Mouse (Mus musculus) hindbrain, embryonic 11.5 days (tissue): Measurements from ENCODE around the gene Ppfibp1. TPM values are rescaled to one million over a fixed set of nuclear protein-coding genes. Genes with fewer than 3 reads are reported as not detected.

Source experiments
- ATAC-seq: fragments of 200-750 bp; cut with Nextera tagmentation; 2 replicates; pipeline ENCODE4 v1.8.0; 2017; ENCODE audit warnings: mild to moderate bottlenecking, moderate TSS enrichment, moderate library complexity; ENCODE audit not compliant: low FRiP score
- DNase-seq: peaks from one replicate; pipeline ENCODE4 v3.0.0-alpha.2; 2015; ENCODE audit warnings: low spot score
- H3K27ac ChIP-seq: fragments of 300-500 bp; sonication (generic); 2 replicates; pipeline ENCODE4 v1.5.1; 2014; ENCODE audit warnings: mild to moderate bottlenecking, low read depth, low read length
- H3K27me3 ChIP-seq: fragments of 300-500 bp; sonication (generic); 2 replicates; pipeline ENCODE4 v1.6.1; 2014; ENCODE audit warnings: mild to moderate bottlenecking, low read length, moderate library complexity, mixed read lengths; ENCODE audit not compliant: control insufficient read depth, insufficient read depth
- H3K36me3 ChIP-seq: fragments of 300-500 bp; sonication (generic); 2 replicates; pipeline ENCODE4 v1.6.1; 2014; ENCODE audit warnings: mild to moderate bottlenecking, low read length, moderate library complexity, mixed read lengths; ENCODE audit not compliant: control insufficient read depth, insufficient read depth
- H3K4me1 ChIP-seq: fragments of 300-500 bp; sonication (generic); replicated peaks from 2 replicates; pipeline ENCODE4 v1.6.1; 2014; ENCODE audit warnings: low read length, mixed read lengths; ENCODE audit not compliant: control insufficient read depth, insufficient read depth
- H3K4me2 ChIP-seq: fragments of 300-500 bp; sonication (generic); replicated peaks from 2 replicates; pipeline ENCODE4 v1.6.1; 2014; ENCODE audit warnings: mild to moderate bottlenecking, low read depth, low read length
- H3K4me3 ChIP-seq: fragments of 300-500 bp; sonication (generic); 2 replicates; pipeline ENCODE4 v1.5.1; 2014; ENCODE audit warnings: low read depth, low read length
- H3K9ac ChIP-seq: fragments of 300-500 bp; sonication (generic); 2 replicates; pipeline ENCODE4 v1.6.1; 2014; ENCODE audit warnings: low read depth, low read length
- H3K9me3 ChIP-seq: fragments of 300-500 bp; sonication (generic); 2 replicates; pipeline ENCODE4 v1.6.1; 2016; ENCODE audit warnings: low read length; ENCODE audit not compliant: control insufficient read depth
- WGBS: fragments of 180-500 bp; shearing (Covaris S2); extraction: QIAGEN DNeasy Blood & Tissue Kit; methylation state at CpG from one replicate; pipeline ENCODE4 v1.1.7; 2014; 5-methylcytosine and 5-hydroxymethylcytosine counted together
- polyA plus RNA-seq: library from polyadenylated mRNA; unstranded; fragments of >200 nt; fragmentation: Nextera tagmentation; extraction: Ambion mirVana; gene quantifications from 2 replicates; pipeline ENCODE4 v1.2.1, GENCODE M21; 2014

The Ppfibp1 gene
- polyA plus RNA-seq, 1 experiment from 2014 or later: 36.1 TPM

DNA sequence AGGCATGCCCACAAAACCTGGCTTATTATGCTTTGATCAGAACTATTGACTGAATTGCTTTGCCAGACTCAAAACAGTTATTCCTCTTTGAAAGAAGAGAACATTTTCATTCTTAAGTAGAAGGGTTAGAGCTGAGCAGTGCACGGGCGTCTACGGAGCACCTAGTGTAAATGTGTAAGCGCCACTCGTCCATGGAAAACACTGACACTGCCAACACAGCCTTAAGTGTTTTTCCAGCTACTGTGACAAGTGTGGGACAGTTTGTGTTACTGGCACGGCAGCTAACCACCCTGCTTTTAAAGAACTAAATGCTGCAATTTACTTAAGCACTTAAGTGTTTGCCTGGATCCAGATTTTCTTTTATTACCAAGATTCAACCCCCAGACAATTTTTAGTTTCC, 123.7 kb downstream of the Ppfibp1 start:
- no peak overlapping the region for H3K9ac ChIP-seq
- H3K9me3 ChIP-seq: no peaks in the 10 kb centered on the region
- H3K4me3 ChIP-seq: no peak overlapping the region
- H3K27ac ChIP-seq: no peak overlapping the region
- 81% methylated on average over 6 of the region's 6 CpGs for WGBS
- DNase-seq (no peak), ATAC-seq (no peak)
- H3K36me3 ChIP-seq: no peaks in the 10 kb centered on the region
- H3K4me2 ChIP-seq: no peak overlapping the region
- H3K27me3 ChIP-seq: no peaks in the 10 kb centered on the region
- H3K4me1 ChIP-seq: no peaks in the 10 kb centered on the region

DNA sequence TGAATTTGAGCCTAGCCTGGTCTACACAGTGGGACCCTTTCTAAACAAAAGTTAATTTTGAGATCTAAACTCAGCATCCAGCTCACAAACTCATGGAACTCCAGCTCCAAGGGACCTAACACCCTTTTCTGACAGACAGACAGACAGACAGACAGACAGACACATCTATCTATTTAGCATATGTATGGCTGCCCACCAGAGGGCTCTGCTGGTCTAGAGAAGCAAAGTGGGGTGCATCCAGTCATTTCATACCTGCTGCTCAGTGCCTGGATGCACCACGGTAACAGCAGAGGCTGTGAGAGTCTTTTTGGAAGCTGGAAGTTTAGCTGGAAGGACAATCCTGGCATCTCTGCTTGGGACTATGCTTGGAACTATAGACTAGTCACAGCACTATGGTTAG, 125.3 kb downstream of the Ppfibp1 start:
- no peaks in the 10 kb centered on the region for H3K27me3 ChIP-seq
- H3K9me3 ChIP-seq: no peaks in the 10 kb centered on the region
- H3K4me2 ChIP-seq: no peak overlapping the region
- H3K4me1 ChIP-seq: no peaks in the 10 kb centered on the region
- no peak overlapping the region for H3K4me3 ChIP-seq
- no peak for DNase-seq
- no peaks in the 10 kb centered on the region for H3K36me3 ChIP-seq
- no peak overlapping the region for H3K27ac ChIP-seq
- no peak for ATAC-seq
- H3K9ac ChIP-seq: no peak overlapping the region
- WGBS: 86% methylated on average over 1 of the region's 1 CpGs

DNA sequence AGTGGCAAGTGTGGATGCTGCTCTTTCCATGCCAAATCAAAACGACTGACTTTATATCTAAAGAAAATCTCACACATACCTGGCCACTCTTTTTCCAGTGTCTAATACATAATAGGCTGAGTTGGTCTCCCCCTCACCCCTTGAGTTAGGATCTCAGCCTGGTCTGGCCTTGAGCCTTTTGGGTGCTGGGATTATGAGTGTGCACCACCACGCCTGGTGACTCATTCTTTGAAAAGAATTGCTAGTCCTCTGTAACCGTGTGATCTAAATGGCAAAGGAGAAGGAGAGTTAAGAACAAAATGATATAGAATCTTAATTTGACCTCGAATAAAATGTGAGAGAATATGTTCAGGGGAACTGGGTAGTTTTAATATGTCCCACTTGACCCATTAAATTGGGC, 129.6 kb downstream of the Ppfibp1 start:
- ATAC-seq: no peak
- 84% methylated on average over 4 of the region's 4 CpGs for WGBS
- Histone ChIP-seq H3K4me1 (no peaks in the 10 kb centered on the region), H3K9ac (no peak overlapping the region), H3K4me3 (no peak overlapping the region), H3K4me2 (no peak overlapping the region), H3K27me3 (no peaks in the 10 kb centered on the region), H3K9me3 (no peaks in the 10 kb centered on the region), H3K27ac (no peak overlapping the region), H3K36me3 (no peaks in the 10 kb centered on the region)
- no peak for DNase-seq

DNA sequence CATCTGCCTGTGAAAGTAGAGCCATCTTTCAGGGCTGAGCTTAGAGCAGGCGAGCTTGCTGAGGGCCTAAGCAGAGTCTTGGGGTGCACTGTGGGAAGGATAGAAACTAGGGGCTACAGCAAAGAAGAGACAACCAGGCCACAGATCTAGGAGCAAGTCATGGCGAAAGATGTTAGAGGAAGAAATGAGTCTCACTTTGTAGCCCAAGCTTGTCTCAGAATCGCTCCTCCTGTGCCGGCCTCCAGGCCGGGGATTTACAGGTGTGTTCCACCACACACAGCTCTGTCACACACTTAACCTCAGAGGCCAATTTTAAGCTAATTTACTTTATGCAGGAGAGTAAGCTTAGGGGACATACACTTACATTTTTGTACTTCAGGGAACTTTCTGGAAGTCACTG, 130.1 kb downstream of the Ppfibp1 start:
- Histone ChIP-seq H3K9ac (no peak overlapping the region), H3K36me3 (no peaks in the 10 kb centered on the region), H3K27ac (no peak overlapping the region), H3K9me3 (no peaks in the 10 kb centered on the region), H3K4me1 (no peaks in the 10 kb centered on the region), H3K4me3 (no peak overlapping the region), H3K27me3 (no peaks in the 10 kb centered on the region), H3K4me2 (no peak overlapping the region)
- ATAC-seq (no peak), DNase-seq (no peak)
- WGBS: 94% methylated on average over 5 of the region's 5 CpGs

DNA sequence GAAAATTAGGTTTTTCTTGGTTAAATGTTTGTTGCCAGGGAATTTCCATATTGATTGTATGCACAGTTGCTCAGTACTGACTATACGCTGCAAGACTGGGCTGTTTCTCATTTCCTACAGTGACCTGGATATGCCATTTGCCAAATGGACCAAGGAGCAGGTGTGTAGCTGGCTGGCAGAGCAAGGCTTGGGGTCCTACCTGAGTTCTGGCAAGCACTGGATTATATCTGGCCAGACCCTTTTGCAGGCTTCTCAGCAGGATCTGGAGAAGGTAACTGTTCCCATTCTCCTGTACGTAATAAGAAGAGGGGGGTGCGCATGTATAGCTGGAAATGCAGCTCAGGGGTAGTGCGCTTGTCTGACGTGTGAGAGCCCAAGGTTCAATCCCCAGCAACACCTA, 132.9 kb downstream of the Ppfibp1 start:
- 94% methylated on average over 5 of the region's 5 CpGs for WGBS
- Histone ChIP-seq H3K9ac (no peak overlapping the region), H3K36me3 (no peaks in the 10 kb centered on the region), H3K27ac (no peak overlapping the region), H3K27me3 (no peaks in the 10 kb centered on the region), H3K4me1 (no peaks in the 10 kb centered on the region), H3K4me2 (no peak overlapping the region), H3K4me3 (no peak overlapping the region), H3K9me3 (no peaks in the 10 kb centered on the region)
- ATAC-seq: no peak
- DNase-seq: no peak

DNA sequence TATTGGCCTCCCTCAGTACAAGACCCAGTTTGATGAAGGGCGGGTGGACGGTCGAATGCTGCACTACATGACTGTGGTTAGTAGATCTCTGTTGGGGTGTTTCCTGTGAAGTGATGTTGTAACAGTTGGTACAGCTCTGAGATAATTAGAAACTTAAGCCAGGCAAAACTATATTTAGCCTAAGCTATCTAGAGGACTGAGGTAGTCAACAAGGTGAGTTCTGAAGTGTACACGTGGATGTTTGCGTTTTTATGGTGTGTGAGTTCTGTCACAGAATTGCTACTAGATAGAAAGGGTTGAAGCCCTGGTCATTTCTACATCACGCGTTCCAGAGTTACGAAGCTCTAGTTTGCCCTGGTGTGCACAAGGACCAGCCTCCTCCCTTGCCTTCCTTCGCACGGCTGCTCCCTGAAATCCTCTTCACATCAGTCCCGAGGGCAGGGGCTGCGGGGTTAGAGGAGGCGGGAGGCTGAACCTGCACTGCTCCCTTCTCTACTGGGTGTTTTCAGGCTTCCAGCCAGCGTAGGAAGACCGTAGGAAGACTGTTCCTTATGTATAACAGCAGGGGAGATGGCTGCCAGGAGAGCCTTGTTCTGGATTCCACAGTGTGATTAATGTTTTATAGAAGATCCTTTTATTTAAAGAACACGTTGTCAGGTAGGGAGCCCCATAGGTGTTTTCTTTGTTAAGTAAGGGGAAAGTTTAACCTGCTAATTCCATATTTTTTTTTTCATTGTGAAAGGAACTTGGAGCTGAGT, 134.3 kb downstream of the Ppfibp1 start:
- H3K4me3 ChIP-seq: no peak overlapping the region
- no peaks in the 10 kb centered on the region for H3K27me3 ChIP-seq
- WGBS: 85% methylated on average over 16 of the region's 16 CpGs
- no peaks in the 10 kb centered on the region for H3K4me1 ChIP-seq
- no peak overlapping the region for H3K9ac ChIP-seq
- no peaks in the 10 kb centered on the region for H3K36me3 ChIP-seq
- no peak for DNase-seq
- H3K27ac ChIP-seq: no peak overlapping the region
- no peak for ATAC-seq
- no peaks in the 10 kb centered on the region for H3K9me3 ChIP-seq
- no peak overlapping the region for H3K4me2 ChIP-seq

DNA sequence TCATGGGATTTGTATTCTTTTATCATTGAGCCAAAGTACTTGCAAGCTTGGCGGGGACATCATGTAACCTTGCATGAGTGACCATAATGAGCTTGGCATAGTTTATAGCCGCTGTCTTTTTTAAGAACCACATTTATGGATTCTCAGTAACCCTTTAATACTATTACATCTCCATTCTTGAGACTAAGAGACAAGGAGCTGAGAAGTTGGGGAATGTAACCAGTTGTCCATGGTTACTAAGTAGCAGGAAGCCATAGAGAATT, 134.8 kb downstream of the Ppfibp1 start:
- Histone ChIP-seq H3K4me1 (no peaks in the 10 kb centered on the region), H3K36me3 (no peaks in the 10 kb centered on the region), H3K27ac (no peak overlapping the region), H3K9ac (no peak overlapping the region), H3K4me2 (no peak overlapping the region), H3K4me3 (no peak overlapping the region), H3K27me3 (no peaks in the 10 kb centered on the region), H3K9me3 (no peaks in the 10 kb centered on the region)
- DNase-seq (no peak), ATAC-seq (no peak)
- WGBS: 95% methylated on average over 2 of the region's 2 CpGs

DNA sequence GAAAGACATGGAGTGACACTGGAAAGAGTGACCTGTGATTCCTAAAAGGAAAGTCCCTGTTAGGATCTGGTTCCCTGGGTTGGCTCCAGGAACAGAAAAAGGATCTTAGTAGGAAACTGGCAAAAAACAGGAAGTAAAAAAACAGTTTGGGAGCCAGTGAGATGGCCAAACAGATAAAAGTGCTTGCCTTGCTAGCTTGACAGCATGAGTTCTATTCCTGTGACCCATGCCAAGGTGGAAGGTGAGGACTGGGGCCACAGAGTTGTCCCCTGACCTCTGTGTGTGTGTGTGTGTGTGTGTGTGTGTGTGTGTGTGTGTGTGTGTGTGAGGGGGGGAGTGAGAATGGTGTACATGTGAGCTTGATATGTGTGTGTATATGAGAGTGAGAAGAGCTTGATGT, 135.3 kb downstream of the Ppfibp1 start:
- H3K4me1 ChIP-seq: no peaks in the 10 kb centered on the region
- H3K4me3 ChIP-seq: no peak overlapping the region
- no peaks in the 10 kb centered on the region for H3K9me3 ChIP-seq
- H3K36me3 ChIP-seq: no peaks in the 10 kb centered on the region
- H3K27me3 ChIP-seq: no peaks in the 10 kb centered on the region
- no peak overlapping the region for H3K4me2 ChIP-seq
- no peak for DNase-seq
- no peak overlapping the region for H3K9ac ChIP-seq
- no peak overlapping the region for H3K27ac ChIP-seq
- ATAC-seq: no peak

DNA sequence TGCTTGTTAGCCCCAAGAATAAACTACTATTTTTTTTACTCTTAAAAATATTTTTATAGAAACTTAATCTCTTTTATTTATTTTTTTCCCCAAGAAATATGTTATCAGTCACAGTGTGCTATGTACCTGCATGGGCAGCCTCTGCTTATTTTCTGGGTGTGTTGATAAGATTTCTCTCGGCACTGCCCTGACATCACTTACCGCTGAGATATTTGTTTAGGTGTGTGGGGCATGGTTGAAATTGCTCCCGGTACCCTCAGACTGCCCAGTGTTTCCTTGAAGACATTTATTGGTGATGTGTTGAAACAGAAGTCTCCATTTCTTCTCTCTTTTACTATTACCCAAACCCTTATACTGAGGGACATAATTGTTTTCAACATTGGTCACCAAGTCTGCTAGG, 136.5 kb downstream of the Ppfibp1 start:
- H3K4me2 ChIP-seq: no peak overlapping the region
- no peak overlapping the region for H3K27ac ChIP-seq
- no peaks in the 10 kb centered on the region for H3K9me3 ChIP-seq
- no peaks in the 10 kb centered on the region for H3K4me1 ChIP-seq
- no peak overlapping the region for H3K9ac ChIP-seq
- H3K36me3 ChIP-seq: no peaks in the 10 kb centered on the region
- no peak overlapping the region for H3K4me3 ChIP-seq
- H3K27me3 ChIP-seq: no peaks in the 10 kb centered on the region
- WGBS: 88% methylated on average over 3 of the region's 3 CpGs
- ATAC-seq (no peak), DNase-seq (no peak)
